Mouse (Mus musculus) kidney, adult 11 months (tissue): ENCODE data around the gene Auh.

Experiments used
- DNase-seq: peaks from one replicate; pipeline ENCODE4 v3.0.0; 2022

Auh gene

DNA sequence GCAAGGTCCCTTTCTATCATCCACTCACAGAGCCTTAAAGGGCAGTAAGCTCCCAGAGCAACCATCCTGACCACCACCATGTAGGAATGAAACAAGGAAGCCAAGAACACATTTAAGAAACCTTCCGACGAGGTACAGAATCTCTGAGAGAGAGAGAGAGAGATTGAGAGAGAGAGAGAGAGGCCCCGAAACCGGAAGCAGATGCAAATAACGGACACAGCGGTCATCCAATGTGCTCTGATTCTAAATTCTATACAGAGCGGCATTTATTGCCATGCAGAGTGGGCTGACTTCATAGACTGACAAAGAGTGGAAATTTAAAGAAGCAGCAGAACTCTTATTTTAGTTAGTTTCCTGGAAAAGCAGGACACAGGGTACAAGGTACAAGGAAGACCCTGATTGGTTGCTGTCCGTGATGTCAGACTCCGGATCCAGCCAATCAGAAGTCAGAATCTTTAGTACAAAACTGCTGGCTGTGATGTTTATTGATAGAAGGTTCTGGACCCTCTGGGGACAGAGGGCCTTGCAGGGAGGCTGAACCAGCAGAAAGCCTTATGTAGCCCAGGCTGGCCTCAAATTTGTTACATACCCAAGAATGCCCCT is 137.1 kb downstream of the Auh start:
- DNase-seq, result no peak

DNA sequence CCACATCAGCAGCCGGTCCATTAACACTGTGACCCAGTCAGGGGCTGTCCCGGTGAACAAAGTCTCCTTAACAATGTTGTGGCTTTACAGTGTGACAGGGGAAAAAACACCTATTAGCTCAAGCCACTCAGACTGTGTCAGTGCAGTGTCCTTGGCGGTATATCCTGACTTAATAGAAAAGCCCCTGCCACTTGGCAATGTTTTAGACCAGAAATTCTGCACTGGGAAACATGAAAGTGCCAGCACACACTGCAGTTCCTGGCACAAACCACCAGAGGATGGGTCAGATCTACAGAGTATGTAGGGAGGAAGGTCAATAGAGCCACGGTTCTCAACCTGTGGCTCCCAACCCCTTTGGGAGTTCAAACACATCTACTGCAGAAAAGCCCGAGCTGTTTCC is 138.6 kb downstream of the Auh start:
- no peak for DNase-seq
